Mouse (Mus musculus) limb, embryonic 11.5 days (tissue): Measurements from ENCODE around the gene Olfr830. TPM values are rescaled to one million over a fixed set of nuclear protein-coding genes. Genes with fewer than 3 reads are reported as not detected.
"Not testable (repeated sequence)": the region's sequence is repeated elsewhere in the genome, so short reads cannot be mapped to it uniquely, and the experiment has no call there.

ENCODE experiments used
- ATAC-seq: fragments of 200-750 bp; cut with Nextera tagmentation; 2 replicates; pipeline ENCODE4 v1.8.0; 2017; ENCODE audit warnings: low read depth; ENCODE audit not compliant: insufficient number of reproducible peaks, low FRiP score, low TSS enrichment
- DNase-seq: peaks from one replicate; pipeline ENCODE4 v3.0.0-alpha.2; 2015; ENCODE audit warnings: low spot score
- H3K27ac ChIP-seq: fragments of 300-500 bp; sonication (generic); replicated peaks from 2 replicates; pipeline ENCODE4 v1.5.1; 2014; ENCODE audit warnings: low read depth, mild to moderate bottlenecking, low read length
- H3K27me3 ChIP-seq: fragments of 300-500 bp; sonication (generic); 2 replicates; pipeline ENCODE4 v1.6.1; 2014; ENCODE audit warnings: mild to moderate bottlenecking, low read length, mixed read lengths; ENCODE audit not compliant: control insufficient read depth, insufficient read depth
- H3K36me3 ChIP-seq: fragments of 300-500 bp; sonication (generic); 2 replicates; pipeline ENCODE4 v1.6.1; 2014; ENCODE audit warnings: mild to moderate bottlenecking, low read length, moderate library complexity, mixed read lengths; ENCODE audit not compliant: control insufficient read depth, insufficient read depth
- H3K4me1 ChIP-seq: fragments of 300-500 bp; sonication (generic); 2 replicates; pipeline ENCODE4 v1.6.1; 2014; ENCODE audit warnings: low read length, mixed read lengths; ENCODE audit not compliant: control insufficient read depth, insufficient read depth
- H3K4me2 ChIP-seq: fragments of 300-500 bp; sonication (generic); 2 replicates; pipeline ENCODE4 v1.6.1; 2014; ENCODE audit warnings: low read depth, mild to moderate bottlenecking, moderate library complexity; ENCODE audit not compliant: severe bottlenecking
- H3K4me3 ChIP-seq: fragments of 300-500 bp; sonication (generic); 2 replicates; pipeline ENCODE4 v1.5.1; 2014; ENCODE audit warnings: low read depth, low read length
- H3K9ac ChIP-seq: fragments of 300-500 bp; sonication (generic); 2 replicates; pipeline ENCODE4 v1.6.1; 2014; ENCODE audit warnings: mild to moderate bottlenecking, low read length
- H3K9me3 ChIP-seq: fragments of 300-500 bp; sonication (generic); 2 replicates; pipeline ENCODE4 v1.6.1; 2016; ENCODE audit warnings: low read length; ENCODE audit not compliant: control insufficient read depth
- WGBS: fragments of 180-500 bp; shearing (Covaris S2); extraction: QIAGEN DNeasy Blood & Tissue Kit; methylation state at CpG from one replicate; pipeline ENCODE4 v1.1.7; 2014; 5-methylcytosine and 5-hydroxymethylcytosine counted together
- polyA plus RNA-seq: library from polyadenylated mRNA; unstranded; fragments of >200 nt; fragmentation: Nextera tagmentation; extraction: Ambion mirVana; gene quantifications from 2 replicates; pipeline ENCODE4 v1.2.1, GENCODE M21; 2014

Olfr830 gene
- polyA plus RNA-seq, result not detected in 2 replicates

GRCm38 (mm10) chr9:18874393-18874792, at the start of gene Olfr830:
Gene Olfr830 (plus strand): TSS chr9:18874693.
- Histone ChIP-seq H3K9ac (no peak within 1 kb of the TSS), H3K27ac (no peak within 1 kb of the TSS), H3K36me3 (no peaks in the 10 kb centered on the region), H3K4me3 (no peak within 1 kb of the TSS), H3K27me3 (no peaks in the 10 kb centered on the region), H3K4me1 (no peaks in the 10 kb centered on the region), H3K4me2 (no peak within 1 kb of the TSS), H3K9me3 (no peaks in the 10 kb centered on the region)
- ATAC-seq (no peak), DNase-seq (no peak)

- DNase-seq (no peak), ATAC-seq (no peak)
- WGBS, result 81% methylated on average over 1 of the region's 1 CpGs
- H3K27ac ChIP-seq, result no peak within 1 kb of the TSS
- H3K4me1 ChIP-seq, result no peaks in the 10 kb centered on the region
- no peaks in the 10 kb centered on the region for H3K9me3 ChIP-seq
- H3K4me3 ChIP-seq, result no peak within 1 kb of the TSS
- H3K27me3 ChIP-seq, result no peaks in the 10 kb centered on the region
- no peak within 1 kb of the TSS for H3K4me2 ChIP-seq
- no peak within 1 kb of the TSS for H3K9ac ChIP-seq
- no peaks in the 10 kb centered on the region for H3K36me3 ChIP-seq
These were observed 19.9 kb upstream of the Olfr830 start, which contains the start of gene Olfr829 for GRCm38 (mm10) chr9:18854633-18855032. Gene Olfr829 (plus strand): TSS chr9:18854933.

- H3K9me3 ChIP-seq, H3K9ac ChIP-seq, H3K4me3 ChIP-seq, H3K4me1 ChIP-seq, ATAC-seq, H3K36me3 ChIP-seq, H3K4me2 ChIP-seq, H3K27me3 ChIP-seq, DNase-seq, H3K27ac ChIP-seq: not testable (repeated sequence)
- 82% methylated on average over 2 of the region's 2 CpGs for WGBS
These were observed 33.2 kb downstream of the Olfr830 start for GRCm38 (mm10) chr9:18907699-18908098.

GRCm38 (mm10) chr9:18927921-18928320, 53.4 kb downstream of the Olfr830 start:
- not testable (repeated sequence) for H3K36me3 ChIP-seq, H3K27me3 ChIP-seq, H3K4me2 ChIP-seq, H3K4me3 ChIP-seq, H3K9ac ChIP-seq, H3K27ac ChIP-seq, DNase-seq, H3K4me1 ChIP-seq, H3K9me3 ChIP-seq, ATAC-seq
- 85% methylated on average over 16 of the region's 16 CpGs for WGBS

Other genes with a start within 250 kb of the Olfr830 start
- 0.13 TPM in 1 of 2 replicates, not detected in the other for gene Muc16, start 200.2 kb upstream of the Olfr830 start, polyA plus RNA-seq
- not detected in 2 replicates for gene Olfr24, start 110.7 kb upstream of the Olfr830 start, polyA plus RNA-seq
- not detected in 2 replicates for gene Olfr828, start 55.2 kb upstream of the Olfr830 start, polyA plus RNA-seq
- not detected in 2 replicates for gene Olfr829, start 19.8 kb upstream of the Olfr830 start, polyA plus RNA-seq
- gene Olfr832, start 62.4 kb downstream of the Olfr830 start, polyA plus RNA-seq, result not detected in 2 replicates
- not detected in 2 replicates for gene Olfr834, start 113.3 kb downstream of the Olfr830 start, polyA plus RNA-seq
- not detected in 2 replicates for gene Olfr835, start 158.0 kb downstream of the Olfr830 start, polyA plus RNA-seq
- gene Olfr836, start 245.7 kb downstream of the Olfr830 start, polyA plus RNA-seq, result not detected in 2 replicates